Comparison of ENCODE assay signal across 8 mouse cellular contexts in the genomic region with DNA sequence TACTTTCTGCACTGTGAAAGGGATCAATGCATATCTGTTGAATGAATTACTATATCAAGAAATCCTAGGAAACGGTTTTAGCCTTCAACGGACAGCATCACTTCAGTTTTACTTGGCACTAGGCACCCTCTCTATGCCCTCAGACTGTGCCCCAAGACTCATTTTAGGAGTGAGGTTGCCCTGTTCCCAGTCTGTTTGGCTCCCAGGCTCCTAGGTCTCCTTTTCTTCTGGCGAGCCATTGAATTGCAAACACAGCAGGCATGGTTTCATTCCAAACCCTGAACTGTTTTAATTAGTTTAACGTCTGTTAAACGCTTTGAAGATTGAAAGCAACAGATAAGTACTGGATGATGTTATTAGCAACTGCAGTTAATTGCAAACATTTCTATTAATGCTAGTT. TPM values are rescaled to one million over a fixed set of nuclear protein-coding genes. Genes with fewer than 3 reads are reported as not detected.
DNase-seq lines count a peak whose midpoint lies in the region; ATAC-seq and TF ChIP-seq lines count a peak whose summit lies in the region.

No protein-coding gene starts in this region.

- H3K9ac ChIP-seq in lung, embryonic 14.5 days: no peak overlapping the region
- no peak overlapping the region for H3K9ac ChIP-seq in forebrain, embryonic 14.5 days (ENCODE audit: low read length)
- H3K9ac ChIP-seq in limb, embryonic 11.5 days (ENCODE audit: low read length): no peak overlapping the region
- H3K9ac ChIP-seq in neural tube, embryonic 14.5 days (replicated peaks; ENCODE audit: low read depth, low read length): no peak overlapping the region

- no peak for DNase-seq in lung, embryonic 14.5 days
- no peak for DNase-seq in lung, postnatal 36 days
- DNase-seq in forebrain, embryonic 14.5 days (ENCODE audit: low spot score): no peak
- peak; percentile 22 for DNase-seq in limb, embryonic 11.5 days (ENCODE audit: low spot score)
- no peak for DNase-seq in adrenal gland, postnatal 36 days
- no peak for DNase-seq in thymus, postnatal 0 days (ENCODE audit: low spot score)
- DNase-seq in adrenal gland, adult 8-10 months: no peak

- TF ChIP-seq CTCF in lung, embryonic 14.5 days (IDR thresholded peaks at IDR 0.05; ENCODE audit: low read depth): no peak

- ATAC-seq in lung, embryonic 14.5 days (ENCODE audit: insufficient read depth): peak; percentile 13; the same call in 1 of the 2 replicates
- ATAC-seq in forebrain, embryonic 14.5 days: peak; percentile 29; the same call in 1 of the 2 replicates
- no peak for ATAC-seq in limb, embryonic 11.5 days (ENCODE audit: insufficient number of reproducible peaks, low FRiP score, low TSS enrichment, low read depth)
- ATAC-seq in neural tube, embryonic 14.5 days (ENCODE audit: low read depth): peak; percentile 32; the same call in 1 of the 2 replicates

- no peaks in the 10 kb centered on the region for H3K27me3 ChIP-seq in lung, embryonic 14.5 days (ENCODE audit: insufficient read depth, low read length)
- H3K27me3 ChIP-seq in forebrain, embryonic 14.5 days (replicated peaks; ENCODE audit: control insufficient read depth, insufficient read depth, low read length): 0 out of 2 replicates have a peak, but pooled peaks cover 4% of the 10 kb centered on the region
- H3K27me3 ChIP-seq in limb, embryonic 11.5 days (ENCODE audit: control insufficient read depth, insufficient read depth, low read length): 0 out of 2 replicates have a peak, but pooled peaks cover 5% of the 10 kb centered on the region
- no peaks in the 10 kb centered on the region; the same call in 1 of the 2 replicates for H3K27me3 ChIP-seq in neural tube, embryonic 14.5 days (ENCODE audit: control insufficient read depth, insufficient read depth, low read length)

- H3K4me1 ChIP-seq in lung, embryonic 14.5 days (ENCODE audit: insufficient read depth): no peaks in the 10 kb centered on the region; the same call in 1 of the 2 replicates
- H3K4me1 ChIP-seq in forebrain, embryonic 14.5 days (ENCODE audit: control insufficient read depth, insufficient read depth, low read length): no peaks in the 10 kb centered on the region
- no peaks in the 10 kb centered on the region for H3K4me1 ChIP-seq in limb, embryonic 11.5 days (ENCODE audit: control insufficient read depth, insufficient read depth, low read length)
- H3K4me1 ChIP-seq in neural tube, embryonic 14.5 days (ENCODE audit: control insufficient read depth, insufficient read depth, low read length): no peaks in the 10 kb centered on the region

- H3K4me2 ChIP-seq in lung, embryonic 14.5 days: peak overlapping the region; percentile 70
- peak overlapping the region; percentile 77 for H3K4me2 ChIP-seq in forebrain, embryonic 14.5 days (ENCODE audit: low read length)
- no peak overlapping the region; the same call in 1 of the 2 replicates for H3K4me2 ChIP-seq in limb, embryonic 11.5 days (ENCODE audit: low read depth, severe bottlenecking)
- peak overlapping the region; percentile 75; the same call in 1 of the 2 replicates for H3K4me2 ChIP-seq in neural tube, embryonic 14.5 days (ENCODE audit: low read depth, low read length)

- H3K9me3 ChIP-seq in lung, embryonic 14.5 days (ENCODE audit: low read depth, low read length): no peaks in the 10 kb centered on the region
- H3K9me3 ChIP-seq in forebrain, embryonic 14.5 days (replicated peaks; ENCODE audit: control insufficient read depth, low read length): no peaks in the 10 kb centered on the region
- no peaks in the 10 kb centered on the region for H3K9me3 ChIP-seq in limb, embryonic 11.5 days (ENCODE audit: control insufficient read depth, low read length)
- no peaks in the 10 kb centered on the region for H3K9me3 ChIP-seq in neural tube, embryonic 14.5 days (ENCODE audit: control insufficient read depth, low read length)

- whole genome bisulfite sequencing in lung, embryonic 14.5 days: 16% methylated on average over 5 of the region's 5 CpGs
- WGBS in forebrain, embryonic 14.5 days: 30% methylated on average over 5 of the region's 5 CpGs
- WGBS in limb, embryonic 11.5 days: 30% methylated on average over 5 of the region's 5 CpGs
- 24% methylated on average over 5 of the region's 5 CpGs for WGBS in neural tube, embryonic 14.5 days

- no peak overlapping the region for H3K27ac ChIP-seq in lung, embryonic 14.5 days (ENCODE audit: low read depth)
- H3K27ac ChIP-seq in forebrain, embryonic 14.5 days (ENCODE audit: low read depth, low read length): no peak overlapping the region
- no peak overlapping the region for H3K27ac ChIP-seq in limb, embryonic 11.5 days (replicated peaks; ENCODE audit: low read depth, low read length)
- H3K27ac ChIP-seq in neural tube, embryonic 14.5 days (ENCODE audit: low read depth, low read length): no peak overlapping the region

- peak overlapping the region; percentile 51; the same call in 1 of the 2 replicates for H3K4me3 ChIP-seq in lung, embryonic 14.5 days (ENCODE audit: low read depth, low read length)
- H3K4me3 ChIP-seq in forebrain, embryonic 14.5 days (ENCODE audit: low read depth, low read length): peak overlapping the region; percentile 48; the same call in 1 of the 2 replicates
- H3K4me3 ChIP-seq in limb, embryonic 11.5 days (ENCODE audit: low read depth, low read length): no peak overlapping the region
- peak overlapping the region; percentile 49 for H3K4me3 ChIP-seq in neural tube, embryonic 14.5 days (ENCODE audit: low read depth, low read length)

- no peaks in the 10 kb centered on the region for H3K36me3 ChIP-seq in lung, embryonic 14.5 days (ENCODE audit: insufficient read depth)
- H3K36me3 ChIP-seq in forebrain, embryonic 14.5 days (ENCODE audit: control insufficient read depth, insufficient read depth, low read length): no peaks in the 10 kb centered on the region
- no peaks in the 10 kb centered on the region for H3K36me3 ChIP-seq in limb, embryonic 11.5 days (ENCODE audit: control insufficient read depth, insufficient read depth, low read length)
- H3K36me3 ChIP-seq in neural tube, embryonic 14.5 days (ENCODE audit: control insufficient read depth, insufficient read depth, low read length): no peaks in the 10 kb centered on the region

RNA-seq across cellular contexts. Expression of gene Eda, which starts 0.6 kb away (rescaled TPM):
- 3.6 and 4.0 TPM in 2 replicates for polyA plus RNA-seq in lung, embryonic 14.5 days (2014; fragmentation: Nextera tagmentation; extraction: Ambion mirVana)
- 1.3 and 1.4 TPM in 2 replicates for polyA plus RNA-seq in forebrain, embryonic 14.5 days (2014; fragmentation: Nextera tagmentation; extraction: Ambion mirVana)
- 1.7 and 1.8 TPM in 2 replicates for polyA plus RNA-seq in limb, embryonic 11.5 days (2014; fragmentation: Nextera tagmentation; extraction: Ambion mirVana)
- 2.0 and 2.4 TPM in 2 replicates for polyA plus RNA-seq in neural tube, embryonic 14.5 days (2014; fragmentation: Nextera tagmentation; extraction: Ambion mirVana)
- total RNA-seq in adrenal gland, postnatal 36 days (2021): 1 to 10 TPM; 8.1 to 9.6 TPM
- polyA plus RNA-seq in thymus, postnatal 0 days (2015; fragmentation: Nextera tagmentation; extraction: Ambion mirVana): 0.17 and 0.39 TPM in 2 replicates
- 10 to 100 TPM in 2 of 4 experiments, 1 to 10 TPM in 2; 5.5 to 11.4 (median 9.2) TPM for total RNA-seq in adrenal gland, adult 8-10 months (2022)
